Mouse (Mus musculus) limb, embryonic 15.5 days (tissue): ENCODE data around the gene Pck2. TPM values are rescaled to one million over a fixed set of nuclear protein-coding genes. Genes with fewer than 3 reads are reported as not detected.
A peak's percentile ranks its signal among the peaks of the same experiment; 100 is the strongest.

ENCODE experiments used
- ATAC-seq: fragments of 200-750 bp; cut with Nextera tagmentation; 2 replicates; pipeline ENCODE4 v1.8.0; 2017; ENCODE audit warnings: low read depth, moderate TSS enrichment; ENCODE audit not compliant: insufficient number of reproducible peaks, low FRiP score, low TSS enrichment
- H3K27ac ChIP-seq: fragments of 300-500 bp; sonication (generic); 2 replicates; pipeline ENCODE4 v1.5.1; 2015; ENCODE audit warnings: moderate library complexity, mild to moderate bottlenecking, inconsistent platforms
- H3K27me3 ChIP-seq: fragments of 300-500 bp; sonication (generic); 2 replicates; pipeline ENCODE4 v1.6.1; 2015; ENCODE audit warnings: inconsistent platforms
- H3K36me3 ChIP-seq: fragments of 300-500 bp; sonication (generic); 2 replicates; pipeline ENCODE4 v1.6.1; 2015; ENCODE audit warnings: inconsistent platforms
- H3K4me1 ChIP-seq: fragments of 300-500 bp; sonication (generic); 2 replicates; pipeline ENCODE4 v1.6.1; 2015; ENCODE audit warnings: inconsistent platforms
- H3K4me2 ChIP-seq: fragments of 300-500 bp; sonication (generic); 2 replicates; pipeline ENCODE4 v1.6.1; 2015; ENCODE audit warnings: mild to moderate bottlenecking, inconsistent platforms
- H3K4me3 ChIP-seq: fragments of 300-500 bp; sonication (generic); 2 replicates; pipeline ENCODE4 v1.5.1; 2015; ENCODE audit warnings: mild to moderate bottlenecking, inconsistent platforms
- H3K9ac ChIP-seq: fragments of 300-500 bp; sonication (generic); 2 replicates; pipeline ENCODE4 v1.6.1; 2015; ENCODE audit warnings: inconsistent platforms
- H3K9me3 ChIP-seq: fragments of 300-500 bp; sonication (generic); 2 replicates; pipeline ENCODE4 v1.6.1; 2016; ENCODE audit warnings: inconsistent platforms
- WGBS: fragments of 180-500 bp; shearing (Covaris S2); methylation state at CpG from one replicate; pipeline ENCODE4 v1.1.7; 2015; 5-methylcytosine and 5-hydroxymethylcytosine counted together
- polyA plus RNA-seq: library from polyadenylated mRNA; unstranded; fragments of >200 nt; fragmentation: Nextera tagmentation; extraction: Ambion mirVana; gene quantifications from 2 replicates; pipeline ENCODE4 v1.2.1, GENCODE M21; 2015

Gene Pck2
- 32.4 and 34.3 TPM in 2 replicates for polyA plus RNA-seq

GRCm38 (mm10) chr14:55540067-55540786 lies at the start of gene Pck2:
Pck2 (plus strand) TSS chr14:55540266.
- H3K36me3 ChIP-seq = peaks cover 32% of the 10 kb centered on the region
- ATAC-seq = peak; percentile 89
- peak within 1 kb of the TSS; percentile 87 for H3K27ac ChIP-seq
- under 1% methylated on average over 31 of the region's 32 CpGs for WGBS
- H3K4me3 ChIP-seq = peak within 1 kb of the TSS; percentile 69
- peak within 1 kb of the TSS; percentile 86 for H3K4me2 ChIP-seq
- no peaks in the 10 kb centered on the region for H3K27me3 ChIP-seq
- H3K9me3 ChIP-seq = no peaks in the 10 kb centered on the region
- peaks cover 18% of the 10 kb centered on the region for H3K4me1 ChIP-seq
- H3K9ac ChIP-seq = peak within 1 kb of the TSS; percentile 57

GRCm38 (mm10) chr14:55490361-55491201 lies 49.5 kb upstream of the Pck2 start, which contains the start of gene Carmil3:
Carmil3 (plus strand) TSS chr14:55490651.
- peak within 1 kb of the TSS; percentile 41 for H3K9ac ChIP-seq
- H3K36me3 ChIP-seq = peaks cover 20% of the 10 kb centered on the region; the same call in 1 of the 2 replicates
- under 1% methylated on average over 59 of the region's 68 CpGs for WGBS
- H3K9me3 ChIP-seq = no peaks in the 10 kb centered on the region
- no peaks in the 10 kb centered on the region for H3K27me3 ChIP-seq
- peak within 1 kb of the TSS; percentile 99 for H3K4me2 ChIP-seq
- peak within 1 kb of the TSS; percentile 63 for H3K27ac ChIP-seq
- peak; percentile 67; the same call in 1 of the 2 replicates for ATAC-seq
- H3K4me3 ChIP-seq = peak within 1 kb of the TSS; percentile 71
- peaks cover 17% of the 10 kb centered on the region for H3K4me1 ChIP-seq

DNA sequence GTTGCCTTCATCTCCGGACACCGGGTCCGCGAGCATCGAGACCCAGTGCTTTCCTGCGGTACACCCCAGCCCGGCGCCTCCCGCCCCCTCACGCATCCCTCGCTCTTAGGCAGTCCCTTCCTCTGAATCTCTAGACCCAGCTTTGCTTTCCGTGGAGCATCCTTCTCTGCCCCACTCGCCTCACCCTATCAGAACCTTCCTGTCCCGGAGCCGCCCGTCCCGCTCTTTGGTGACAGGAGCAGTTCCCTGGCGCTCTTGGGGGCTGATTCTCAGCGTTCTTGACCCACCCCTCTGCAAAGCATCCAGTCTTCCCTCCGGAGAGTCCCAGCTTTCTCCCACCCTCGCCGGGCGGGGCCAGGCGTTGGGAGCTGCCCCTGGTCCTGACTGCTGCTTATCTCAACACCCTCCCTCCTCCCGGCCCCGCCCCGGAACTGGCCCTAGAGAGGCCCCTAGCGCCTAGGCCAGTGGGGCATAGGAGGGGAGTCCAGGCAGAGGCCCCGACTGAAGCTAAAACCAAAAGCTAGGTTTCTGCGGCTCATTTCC lies 48.7 kb upstream of the Pck2 start:
- peak; percentile 41 for ATAC-seq
- 1% methylated on average over 30 of the region's 30 CpGs for WGBS

DNA sequence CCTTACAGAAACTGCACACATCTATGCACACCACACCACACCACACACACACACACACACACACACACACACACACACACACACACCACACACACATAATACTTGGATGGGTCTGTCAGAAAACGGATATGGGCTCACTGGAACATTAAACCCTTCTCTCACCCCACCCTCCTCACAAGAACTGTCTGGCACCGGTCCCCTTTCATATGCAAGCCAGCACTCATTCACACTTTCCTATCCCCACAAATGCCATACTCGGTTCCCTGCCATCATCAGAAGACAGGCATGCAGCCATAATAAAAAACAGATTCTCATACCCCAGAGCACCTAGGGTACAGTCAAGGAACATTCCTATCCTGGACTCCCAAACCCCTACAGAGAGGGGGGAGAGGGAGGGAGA lies 48.0 kb upstream of the Pck2 start:
- Histone ChIP-seq H3K4me3 (0 out of 2 replicates have a peak overlapping the region, but pooled peaks have one; percentile 71), H3K4me1 (peaks cover 21% of the 10 kb centered on the region), H3K36me3 (peaks cover 7% of the 10 kb centered on the region; the same call in 1 of the 2 replicates), H3K4me2 (no peak overlapping the region), H3K27me3 (no peaks in the 10 kb centered on the region), H3K27ac (no peak overlapping the region), H3K9ac (no peak overlapping the region), H3K9me3 (no peaks in the 10 kb centered on the region)
- WGBS = 26% methylated on average over 3 of the region's 3 CpGs
- ATAC-seq = no peak

More for the DNA sequence above, 48.7 kb upstream of the Pck2 start:
- no peaks in the 10 kb centered on the region for H3K27me3 ChIP-seq
- H3K9me3 ChIP-seq = no peaks in the 10 kb centered on the region
- H3K27ac ChIP-seq = peak overlapping the region; percentile 63; the same call in 1 of the 2 replicates
- H3K36me3 ChIP-seq = peaks cover 15% of the 10 kb centered on the region; the same call in 1 of the 2 replicates
- H3K4me3 ChIP-seq = peak overlapping the region; percentile 71
- peak overlapping the region; percentile 41 for H3K9ac ChIP-seq
- peaks cover 17% of the 10 kb centered on the region for H3K4me1 ChIP-seq
- H3K4me2 ChIP-seq = peak overlapping the region; percentile 99

- H3K4me2 ChIP-seq = no peak overlapping the region
- H3K9me3 ChIP-seq = no peaks in the 10 kb centered on the region
- H3K9ac ChIP-seq = no peak overlapping the region
- H3K4me1 ChIP-seq = peaks cover 24% of the 10 kb centered on the region
- H3K4me3 ChIP-seq = no peak overlapping the region
- no peaks in the 10 kb centered on the region for H3K36me3 ChIP-seq
- no peak overlapping the region for H3K27ac ChIP-seq
- WGBS = 71% methylated on average over 19 of the region's 20 CpGs
- ATAC-seq = no peak
- no peaks in the 10 kb centered on the region for H3K27me3 ChIP-seq
These were observed 44.4 kb upstream of the Pck2 start for GRCm38 (mm10) chr14:55495509-55496240.

- Histone ChIP-seq H3K36me3 (no peaks in the 10 kb centered on the region), H3K9ac (no peak overlapping the region), H3K4me1 (peaks cover 15% of the 10 kb centered on the region), H3K27ac (no peak overlapping the region), H3K4me2 (no peak overlapping the region), H3K27me3 (no peaks in the 10 kb centered on the region), H3K4me3 (no peak overlapping the region), H3K9me3 (no peaks in the 10 kb centered on the region)
- WGBS = 61% methylated on average over 16 of the region's 16 CpGs
- ATAC-seq = no peak
These were observed 43.2 kb upstream of the Pck2 start for GRCm38 (mm10) chr14:55496761-55497448.

DNA sequence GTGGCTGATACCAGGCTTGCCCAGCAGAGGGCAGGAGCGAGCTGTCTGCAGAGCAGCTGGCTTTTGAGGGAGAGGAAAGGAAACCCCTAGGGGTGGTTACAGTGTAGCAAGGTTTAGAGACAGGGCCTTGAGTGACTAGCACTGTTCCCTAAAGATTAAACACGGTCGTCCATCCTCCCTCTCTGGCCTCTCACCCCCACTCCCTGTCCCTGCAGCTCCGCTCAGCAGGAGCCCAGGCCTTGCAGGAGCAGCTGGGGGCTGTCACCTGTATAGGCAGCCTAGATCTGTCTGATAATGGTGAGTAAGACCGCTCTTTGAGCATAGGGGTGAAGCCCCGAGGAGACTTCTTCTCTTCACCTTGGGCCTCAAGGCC lies 42.6 kb upstream of the Pck2 start:
- H3K9ac ChIP-seq = no peak overlapping the region
- H3K4me2 ChIP-seq = no peak overlapping the region
- no peak for ATAC-seq
- H3K4me1 ChIP-seq = peaks cover 10% of the 10 kb centered on the region
- H3K4me3 ChIP-seq = no peak overlapping the region
- no peak overlapping the region for H3K27ac ChIP-seq
- no peaks in the 10 kb centered on the region for H3K27me3 ChIP-seq
- no peaks in the 10 kb centered on the region for H3K9me3 ChIP-seq
- 32% methylated on average over 6 of the region's 6 CpGs for WGBS
- H3K36me3 ChIP-seq = no peaks in the 10 kb centered on the region

DNA sequence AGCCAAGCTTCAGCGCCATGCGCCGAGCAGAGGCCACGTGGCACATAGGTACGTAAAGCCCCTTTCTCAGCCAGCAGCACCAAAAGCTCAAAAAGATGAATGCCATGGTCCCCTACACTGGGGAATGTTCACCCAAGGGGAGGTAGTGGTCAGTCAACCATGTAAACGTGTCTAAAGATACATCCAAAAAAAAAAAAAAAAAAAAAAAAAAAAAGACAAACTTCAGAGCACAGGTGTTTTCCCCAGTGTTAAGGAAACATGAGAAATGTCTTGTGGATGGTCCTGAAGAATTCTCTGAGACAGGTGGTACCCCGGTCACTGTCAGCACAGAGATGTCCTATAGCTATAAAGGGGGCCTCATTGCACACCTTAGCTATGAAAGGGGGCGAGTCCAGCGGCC lies 34.5 kb upstream of the Pck2 start:
- Histone ChIP-seq H3K36me3 (no peaks in the 10 kb centered on the region), H3K4me2 (no peak overlapping the region), H3K9me3 (no peaks in the 10 kb centered on the region), H3K27ac (no peak overlapping the region), H3K27me3 (0 out of 2 replicates have a peak, but pooled peaks cover 4% of the 10 kb centered on the region), H3K4me3 (no peak overlapping the region), H3K9ac (no peak overlapping the region), H3K4me1 (peaks cover 7% of the 10 kb centered on the region)
- ATAC-seq = no peak
- 83% methylated on average over 9 of the region's 9 CpGs for WGBS

DNA sequence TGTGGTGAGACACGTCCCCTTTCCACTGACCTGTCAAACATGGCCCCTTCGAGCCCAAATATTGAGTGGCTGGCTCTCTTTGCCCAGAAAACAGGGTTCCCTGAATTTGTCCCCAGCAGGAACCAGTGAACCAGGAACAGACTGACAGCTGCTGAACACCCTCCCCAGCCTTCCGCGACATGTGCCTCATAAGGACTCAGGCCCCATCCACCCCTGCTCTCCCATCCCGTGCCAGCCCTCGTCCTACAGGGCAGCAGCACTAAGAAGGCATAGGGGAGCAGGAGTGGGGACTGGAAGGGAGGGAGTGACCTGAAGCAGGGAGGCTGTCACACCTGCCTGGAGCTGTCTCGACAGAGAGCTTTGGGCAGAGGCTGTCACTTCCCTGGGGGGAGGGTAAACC lies 32.3 kb upstream of the Pck2 start:
- Histone ChIP-seq H3K4me3 (no peak overlapping the region), H3K27ac (no peak overlapping the region), H3K4me1 (peaks cover 13% of the 10 kb centered on the region), H3K36me3 (no peaks in the 10 kb centered on the region), H3K9me3 (no peaks in the 10 kb centered on the region), H3K4me2 (no peak overlapping the region), H3K27me3 (peaks cover 17% of the 10 kb centered on the region), H3K9ac (no peak overlapping the region)
- 48% methylated on average over 7 of the region's 7 CpGs for WGBS
- no peak for ATAC-seq

- WGBS = 80% methylated on average over 10 of the region's 10 CpGs
- no peaks in the 10 kb centered on the region for H3K9me3 ChIP-seq
These were observed 30.5 kb upstream of the Pck2 start for GRCm38 (mm10) chr14:55509540-55509939.

More at GRCm38 (mm10) chr14:55509540-55509939, 30.5 kb upstream of the Pck2 start:
- no peak for ATAC-seq
- Histone ChIP-seq H3K4me2 (no peak overlapping the region), H3K27me3 (peaks cover 17% of the 10 kb centered on the region), H3K4me3 (no peak overlapping the region), H3K4me1 (peaks cover 13% of the 10 kb centered on the region), H3K36me3 (no peaks in the 10 kb centered on the region), H3K9ac (no peak overlapping the region), H3K27ac (no peak overlapping the region)
